Mouse (Mus musculus): ENCODE measurements around the gene Gstt4. TPM values are rescaled to one million over a fixed set of nuclear protein-coding genes. Genes with fewer than 3 reads are reported as not detected.

Gstt4 gene
- polyA plus RNA-seq, 1 experiment = not detected

DNA sequence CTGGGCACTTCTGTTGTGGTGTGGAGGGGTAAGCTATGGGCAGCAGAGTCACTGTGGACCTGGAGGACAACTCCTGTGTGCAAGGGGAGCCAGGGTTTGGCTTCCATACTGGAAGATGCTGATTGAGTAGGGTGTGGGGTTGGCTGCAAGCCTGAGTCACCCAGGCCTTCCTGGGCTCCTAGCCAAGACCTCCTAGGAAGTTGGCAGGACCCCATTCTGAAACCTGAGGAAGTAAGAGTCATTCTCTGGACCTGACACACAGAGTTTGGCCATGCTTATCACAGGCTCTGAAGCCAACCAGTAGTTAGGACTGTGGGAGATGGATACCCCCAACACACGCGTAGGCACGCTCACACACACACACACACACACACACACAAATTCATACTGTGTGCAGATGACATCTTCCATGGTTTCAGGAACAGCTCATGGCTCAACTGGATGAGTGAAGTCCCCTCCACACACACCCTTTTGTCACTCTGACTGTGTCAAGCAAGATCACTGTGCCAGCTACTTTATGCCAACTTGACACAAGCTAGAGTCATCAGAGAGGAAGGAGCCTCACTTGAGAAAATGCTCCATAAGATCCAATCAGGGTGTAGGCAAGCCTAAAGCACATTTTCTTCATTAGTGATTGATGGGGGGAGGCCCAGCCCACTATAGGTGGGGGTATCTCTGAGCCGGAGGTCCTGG, 5.5 kb upstream of the Gstt4 start:
- Histone ChIP-seq H3K9ac (ENCODE audit: low read depth, poor library complexity, severe bottlenecking) (no peak overlapping the region), H3K27me3 (ENCODE audit: control insufficient read depth, insufficient read depth, low read length, poor library complexity, severe bottlenecking) (no peaks in the 10 kb centered on the region), H3K4me3 (ENCODE audit: low read depth, low read length) (no peak overlapping the region), H3K4me1 (ENCODE audit: control insufficient read depth, insufficient read depth, low read length) (no peaks in the 10 kb centered on the region), H3K9me3 (replicated peaks; ENCODE audit: control insufficient read depth, insufficient read depth, low read length, poor library complexity, severe bottlenecking) (no peaks in the 10 kb centered on the region), H3K27ac (ENCODE audit: insufficient read depth, low read length) (no peak overlapping the region), H3K36me3 (ENCODE audit: control insufficient read depth, insufficient read depth, low read length, poor library complexity, severe bottlenecking) (no peaks in the 10 kb centered on the region)
- TF ChIP-seq CTCF (IDR thresholded peaks at IDR 0.05; ENCODE audit: low read depth, low read length) (no peak), EP300 (IDR thresholded peaks at IDR 0.05; ENCODE audit: insufficient read depth, low read depth, low read length) (no peak), POLR2A (IDR thresholded peaks at IDR 0.05; ENCODE audit: insufficient read depth, low read length) (no peak)

- Histone ChIP-seq H3K9ac (ENCODE audit: low read depth, poor library complexity, severe bottlenecking) (no peak overlapping the region), H3K9me3 (replicated peaks; ENCODE audit: control insufficient read depth, insufficient read depth, low read length, poor library complexity, severe bottlenecking) (no peaks in the 10 kb centered on the region), H3K36me3 (ENCODE audit: control insufficient read depth, insufficient read depth, low read length, poor library complexity, severe bottlenecking) (no peaks in the 10 kb centered on the region), H3K27ac (ENCODE audit: insufficient read depth, low read length) (no peak overlapping the region), H3K4me3 (ENCODE audit: low read depth, low read length) (no peak overlapping the region), H3K27me3 (ENCODE audit: control insufficient read depth, insufficient read depth, low read length, poor library complexity, severe bottlenecking) (no peaks in the 10 kb centered on the region), H3K4me1 (ENCODE audit: control insufficient read depth, insufficient read depth, low read length) (no peaks in the 10 kb centered on the region)
- TF ChIP-seq CTCF (IDR thresholded peaks at IDR 0.05; ENCODE audit: low read depth, low read length) (no peak), EP300 (IDR thresholded peaks at IDR 0.05; ENCODE audit: insufficient read depth, low read depth, low read length) (no peak), POLR2A (IDR thresholded peaks at IDR 0.05; ENCODE audit: insufficient read depth, low read length) (no peak)
These were observed 2.2 kb upstream of the Gstt4 start for GRCm38 (mm10) chr10:75824530-75824929.

GRCm38 (mm10) chr10:75823782-75824181, 1.4 kb upstream of the Gstt4 start:
- TF ChIP-seq CTCF (IDR thresholded peaks at IDR 0.05; ENCODE audit: low read depth, low read length) = no peak
- TF ChIP-seq EP300 (IDR thresholded peaks at IDR 0.05; ENCODE audit: insufficient read depth, low read depth, low read length) = no peak
- TF ChIP-seq POLR2A (IDR thresholded peaks at IDR 0.05; ENCODE audit: insufficient read depth, low read length) = no peak
- Histone ChIP-seq H3K36me3 (ENCODE audit: control insufficient read depth, insufficient read depth, low read length, poor library complexity, severe bottlenecking) (no peaks in the 10 kb centered on the region), H3K4me3 (ENCODE audit: low read depth, low read length) (no peak overlapping the region), H3K9ac (ENCODE audit: low read depth, poor library complexity, severe bottlenecking) (no peak overlapping the region), H3K27ac (ENCODE audit: insufficient read depth, low read length) (no peak overlapping the region), H3K4me1 (ENCODE audit: control insufficient read depth, insufficient read depth, low read length) (no peaks in the 10 kb centered on the region), H3K9me3 (replicated peaks; ENCODE audit: control insufficient read depth, insufficient read depth, low read length, poor library complexity, severe bottlenecking) (no peaks in the 10 kb centered on the region), H3K27me3 (ENCODE audit: control insufficient read depth, insufficient read depth, low read length, poor library complexity, severe bottlenecking) (no peaks in the 10 kb centered on the region)

DNA sequence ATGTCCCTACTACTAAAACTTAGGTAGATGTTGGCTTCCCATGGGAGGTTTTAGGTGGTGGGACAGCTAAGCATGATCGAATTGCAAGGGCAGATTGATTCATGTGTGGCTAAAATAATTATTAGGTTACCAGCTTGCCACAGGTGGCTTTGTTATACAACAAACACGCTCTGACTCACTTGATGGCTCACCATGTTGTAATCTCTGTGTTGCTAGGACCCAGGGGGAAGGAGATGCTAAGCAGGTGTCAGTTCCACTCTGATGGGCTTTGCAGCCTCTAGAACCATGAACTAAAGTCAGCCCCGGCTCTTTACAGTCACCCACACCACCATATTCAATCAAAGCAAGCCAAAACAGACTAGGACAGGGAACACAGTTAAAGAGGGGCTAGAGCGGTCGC, 2.5 kb downstream of the Gstt4 start:
- no peak overlapping the region for H3K4me3 ChIP-seq (ENCODE audit: low read depth, low read length)
- no peaks in the 10 kb centered on the region for H3K36me3 ChIP-seq (ENCODE audit: control insufficient read depth, insufficient read depth, low read length, poor library complexity, severe bottlenecking)
- TF ChIP-seq POLR2A (IDR thresholded peaks at IDR 0.05; ENCODE audit: insufficient read depth, low read length) (no peak), EP300 (IDR thresholded peaks at IDR 0.05; ENCODE audit: insufficient read depth, low read depth, low read length) (no peak), CTCF (IDR thresholded peaks at IDR 0.05; ENCODE audit: low read depth, low read length) (no peak)
- no peaks in the 10 kb centered on the region for H3K27me3 ChIP-seq (ENCODE audit: control insufficient read depth, insufficient read depth, low read length, poor library complexity, severe bottlenecking)
- no peak overlapping the region for H3K27ac ChIP-seq (ENCODE audit: insufficient read depth, low read length)
- H3K9ac ChIP-seq (ENCODE audit: low read depth, poor library complexity, severe bottlenecking) = no peak overlapping the region
- no peaks in the 10 kb centered on the region for H3K9me3 ChIP-seq (replicated peaks; ENCODE audit: control insufficient read depth, insufficient read depth, low read length, poor library complexity, severe bottlenecking)
- no peaks in the 10 kb centered on the region for H3K4me1 ChIP-seq (ENCODE audit: control insufficient read depth, insufficient read depth, low read length)

GRCm38 (mm10) chr10:75818641-75819040, 3.7 kb downstream of the Gstt4 start:
- H3K36me3 ChIP-seq (ENCODE audit: control insufficient read depth, insufficient read depth, low read length, poor library complexity, severe bottlenecking) = no peaks in the 10 kb centered on the region
- no peak overlapping the region for H3K4me3 ChIP-seq (ENCODE audit: low read depth, low read length)
- H3K9me3 ChIP-seq (replicated peaks; ENCODE audit: control insufficient read depth, insufficient read depth, low read length, poor library complexity, severe bottlenecking) = no peaks in the 10 kb centered on the region
- H3K9ac ChIP-seq (ENCODE audit: low read depth, poor library complexity, severe bottlenecking) = no peak overlapping the region
- H3K27ac ChIP-seq (ENCODE audit: insufficient read depth, low read length) = no peak overlapping the region
- no peaks in the 10 kb centered on the region for H3K4me1 ChIP-seq (ENCODE audit: control insufficient read depth, insufficient read depth, low read length)
- no peaks in the 10 kb centered on the region for H3K27me3 ChIP-seq (ENCODE audit: control insufficient read depth, insufficient read depth, low read length, poor library complexity, severe bottlenecking)
- TF ChIP-seq CTCF (IDR thresholded peaks at IDR 0.05; ENCODE audit: low read depth, low read length) = no peak
- TF ChIP-seq POLR2A (IDR thresholded peaks at IDR 0.05; ENCODE audit: insufficient read depth, low read length) = no peak
- TF ChIP-seq EP300 (IDR thresholded peaks at IDR 0.05; ENCODE audit: insufficient read depth, low read depth, low read length) = no peak

- Histone ChIP-seq H3K4me3 (ENCODE audit: low read depth, low read length) (no peak overlapping the region), H3K9ac (ENCODE audit: low read depth, poor library complexity, severe bottlenecking) (no peak overlapping the region), H3K9me3 (replicated peaks; ENCODE audit: control insufficient read depth, insufficient read depth, low read length, poor library complexity, severe bottlenecking) (no peaks in the 10 kb centered on the region), H3K4me1 (ENCODE audit: control insufficient read depth, insufficient read depth, low read length) (no peaks in the 10 kb centered on the region), H3K36me3 (ENCODE audit: control insufficient read depth, insufficient read depth, low read length, poor library complexity, severe bottlenecking) (no peaks in the 10 kb centered on the region), H3K27me3 (ENCODE audit: control insufficient read depth, insufficient read depth, low read length, poor library complexity, severe bottlenecking) (no peaks in the 10 kb centered on the region), H3K27ac (ENCODE audit: insufficient read depth, low read length) (no peak overlapping the region)
- TF ChIP-seq EP300 (IDR thresholded peaks at IDR 0.05; ENCODE audit: insufficient read depth, low read depth, low read length) (no peak), CTCF (IDR thresholded peaks at IDR 0.05; ENCODE audit: low read depth, low read length) (no peak), POLR2A (IDR thresholded peaks at IDR 0.05; ENCODE audit: insufficient read depth, low read length) (no peak)
These were observed 18.1 kb downstream of the Gstt4 start for GRCm38 (mm10) chr10:75804217-75804616.
